Mouse (Mus musculus): ENCODE measurements at regions not wholly inside any gene's neighbourhood (a gene's known extent, or its start where the extent isn't known, plus 50 kb on each side); places are given as distances from the start of the nearest gene placed in this dataset.

GRCm38 (mm10) chr7:67429008-67429873 lies 56.6 kb upstream of the Mef2a start:
- Histone ChIP-seq H3K4me2 (replicated peaks) (no peak overlapping the region), H3K9me3 (replicated peaks) (no peaks in the 10 kb centered on the region), H3K4me3 (replicated peaks) (no peak overlapping the region), H3K9ac (no peak overlapping the region), H3K27me3 (no peaks in the 10 kb centered on the region), H3K36me3 (no peaks in the 10 kb centered on the region), H3K27ac (replicated peaks) (no peak overlapping the region), H3K4me1 (0 out of 2 replicates have a peak, but pooled peaks cover 3% of the 10 kb centered on the region)
- WGBS: 90% methylated on average over 28 of the region's 28 CpGs
- ATAC-seq (ENCODE audit: insufficient number of reproducible peaks, low FRiP score, low TSS enrichment, low read depth): no peak

- no peak for ATAC-seq (ENCODE audit: insufficient number of reproducible peaks, low FRiP score, low TSS enrichment, low read depth)
- no peaks in the 10 kb centered on the region for H3K27me3 ChIP-seq
- H3K27ac ChIP-seq (replicated peaks): no peak overlapping the region
- no peak overlapping the region for H3K4me3 ChIP-seq (replicated peaks)
- no peak overlapping the region for H3K9ac ChIP-seq
- no peaks in the 10 kb centered on the region for H3K36me3 ChIP-seq
- 0 out of 2 replicates have a peak, but pooled peaks cover 3% of the 10 kb centered on the region for H3K4me1 ChIP-seq
- WGBS: 89% methylated on average over 3 of the region's 3 CpGs
- H3K4me2 ChIP-seq (replicated peaks): no peak overlapping the region
- H3K9me3 ChIP-seq (replicated peaks): no peaks in the 10 kb centered on the region
These were observed 55.7 kb upstream of the Mef2a start for GRCm38 (mm10) chr7:67428388-67428787.

GRCm38 (mm10) chr7:67426076-67426475 lies 53.4 kb upstream of the Mef2a start:
- H3K9me3 ChIP-seq (replicated peaks): no peaks in the 10 kb centered on the region
- no peak for ATAC-seq (ENCODE audit: insufficient number of reproducible peaks, low FRiP score, low TSS enrichment, low read depth)
- H3K27me3 ChIP-seq: no peaks in the 10 kb centered on the region
- no peak overlapping the region for H3K27ac ChIP-seq (replicated peaks)
- H3K4me3 ChIP-seq (replicated peaks): no peak overlapping the region
- H3K4me1 ChIP-seq: peaks cover 13% of the 10 kb centered on the region
- no peaks in the 10 kb centered on the region for H3K36me3 ChIP-seq
- H3K4me2 ChIP-seq (replicated peaks): no peak overlapping the region
- H3K9ac ChIP-seq: no peak overlapping the region

- WGBS: 63% methylated on average over 1 of the region's 1 CpGs
- Histone ChIP-seq H3K27ac (replicated peaks) (no peak overlapping the region), H3K4me2 (replicated peaks) (no peak overlapping the region), H3K27me3 (no peaks in the 10 kb centered on the region), H3K9ac (no peak overlapping the region), H3K4me3 (replicated peaks) (no peak overlapping the region), H3K36me3 (no peaks in the 10 kb centered on the region), H3K9me3 (replicated peaks) (no peaks in the 10 kb centered on the region), H3K4me1 (peaks cover 13% of the 10 kb centered on the region)
- no peak for ATAC-seq (ENCODE audit: insufficient number of reproducible peaks, low FRiP score, low TSS enrichment, low read depth)
These were observed 52.9 kb upstream of the Mef2a start for GRCm38 (mm10) chr7:67425581-67425980.

GRCm38 (mm10) chr7:67424810-67425485 lies 52.3 kb upstream of the Mef2a start:
- H3K9me3 ChIP-seq (replicated peaks): no peaks in the 10 kb centered on the region
- ATAC-seq (ENCODE audit: insufficient number of reproducible peaks, low FRiP score, low TSS enrichment, low read depth): no peak
- WGBS: 60% methylated on average over 8 of the region's 8 CpGs
- H3K27me3 ChIP-seq: no peaks in the 10 kb centered on the region
- peaks cover 13% of the 10 kb centered on the region for H3K4me1 ChIP-seq
- no peak overlapping the region for H3K4me3 ChIP-seq (replicated peaks)
- H3K4me2 ChIP-seq (replicated peaks): no peak overlapping the region
- no peaks in the 10 kb centered on the region for H3K36me3 ChIP-seq
- H3K9ac ChIP-seq: no peak overlapping the region
- no peak overlapping the region for H3K27ac ChIP-seq (replicated peaks)

Data from embryonic facial prominence, embryonic 15.5 days (tissue).